Mouse (Mus musculus) urinary bladder, postnatal 36 days (tissue): ENCODE data around the gene Clec16a.
A peak's percentile ranks its signal among the peaks of the same experiment; 100 is the strongest.

Source experiments
- DNase-seq, 2 experiments: peaks; one replicate each; pipeline ENCODE4 v3.0.0; 2022; ENCODE audit warnings: low spot score in 2 of 2, mixed read lengths in 1 of 2

Gene Clec16a

GRCm38 (mm10) chr16:10675612-10676011 lies 130.5 kb downstream of the Clec16a start:
- DNase-seq, result no peak

DNA sequence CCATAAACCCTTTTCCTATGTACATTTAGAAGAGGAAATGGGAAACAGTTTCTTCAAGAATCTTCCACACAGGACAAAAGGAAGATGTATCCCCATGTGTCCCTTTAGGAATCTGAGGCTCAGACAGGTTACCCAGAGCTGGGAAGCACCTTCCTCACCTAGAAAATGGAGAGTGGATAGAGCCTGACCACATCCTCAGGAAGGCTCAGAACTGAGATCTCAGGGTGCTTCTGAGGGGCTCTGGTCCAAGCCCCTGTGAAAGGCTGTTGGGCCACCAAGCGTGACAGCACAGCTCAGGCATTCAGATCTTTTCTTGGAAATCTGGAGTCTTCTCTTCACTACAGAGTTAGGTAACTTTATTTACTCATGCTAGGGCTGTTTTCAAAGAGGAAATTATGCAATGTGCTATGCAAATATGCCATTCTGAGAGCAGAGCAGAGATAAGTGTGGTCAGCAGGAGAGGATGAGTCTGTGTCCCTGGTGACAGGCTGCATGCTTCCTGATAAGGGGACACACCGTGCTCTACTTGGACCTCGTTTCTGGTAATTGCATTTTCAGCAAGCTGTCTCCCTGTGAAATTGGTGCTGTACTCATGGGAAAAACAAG lies 131.4 kb downstream of the Clec16a start:
- DNase-seq, result no peak

DNA sequence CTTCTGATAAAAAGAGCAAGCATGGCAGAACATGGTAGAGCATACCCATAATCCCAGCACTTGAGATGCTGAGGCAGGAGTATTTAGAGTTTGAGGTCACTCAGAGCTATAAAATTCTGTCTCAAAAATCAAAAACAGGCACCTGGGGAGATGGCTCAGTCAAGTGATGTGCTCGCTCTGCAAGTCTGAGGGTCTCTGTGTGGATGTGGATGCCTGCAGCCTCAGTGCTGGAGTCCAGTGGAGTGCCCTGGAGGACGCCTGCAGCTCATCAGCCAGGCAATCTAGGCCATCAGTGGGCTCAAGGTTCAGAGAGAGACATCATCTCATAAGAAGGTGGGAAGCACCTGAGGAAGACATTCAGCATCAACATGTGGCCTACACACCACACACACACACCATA lies 137.4 kb downstream of the Clec16a start:
- DNase-seq, result no peak

DNA sequence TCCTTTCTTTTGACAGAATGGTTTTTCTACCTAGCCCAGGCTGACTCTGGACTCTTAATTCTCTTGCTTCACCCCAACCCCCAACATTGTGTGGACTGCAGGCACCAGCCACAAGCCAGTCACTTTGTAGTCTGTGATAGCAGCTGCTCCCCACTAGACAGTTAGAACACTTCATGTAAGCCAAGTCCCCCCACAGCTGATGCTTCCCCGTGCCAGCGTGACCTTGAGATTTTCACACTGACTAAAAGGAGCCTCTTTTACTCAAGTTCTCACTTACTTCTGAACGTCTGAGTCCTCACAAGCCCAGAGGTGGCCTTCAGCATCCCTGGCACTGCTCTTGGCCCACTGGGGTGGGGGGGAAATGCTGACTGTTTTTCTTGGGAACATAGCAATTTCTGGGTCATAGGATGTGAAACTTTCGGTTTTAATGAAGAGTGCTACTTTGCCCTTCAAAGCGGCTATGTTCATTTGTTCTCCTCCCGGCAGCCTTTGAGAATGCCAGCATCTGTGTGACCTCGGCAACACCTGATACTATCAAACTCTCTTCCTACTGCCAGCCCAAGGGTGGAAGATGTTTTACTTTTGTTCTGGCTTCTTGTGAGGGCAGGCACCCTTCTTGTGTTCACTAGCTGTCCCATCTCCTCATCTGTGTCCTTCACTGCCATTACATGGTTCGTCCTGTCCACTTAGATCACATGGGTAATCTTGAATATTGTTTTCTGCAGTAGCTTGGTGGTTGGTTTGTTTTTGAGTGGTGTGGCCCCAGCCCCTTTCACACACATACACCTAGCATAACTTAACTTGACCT lies 138.3 kb downstream of the Clec16a start:
- DNase-seq, result no peak

- no peak for DNase-seq
Observed at GRCm38 (mm10) chr16:10689748-10690318, 144.7 kb downstream of the Clec16a start.

DNA sequence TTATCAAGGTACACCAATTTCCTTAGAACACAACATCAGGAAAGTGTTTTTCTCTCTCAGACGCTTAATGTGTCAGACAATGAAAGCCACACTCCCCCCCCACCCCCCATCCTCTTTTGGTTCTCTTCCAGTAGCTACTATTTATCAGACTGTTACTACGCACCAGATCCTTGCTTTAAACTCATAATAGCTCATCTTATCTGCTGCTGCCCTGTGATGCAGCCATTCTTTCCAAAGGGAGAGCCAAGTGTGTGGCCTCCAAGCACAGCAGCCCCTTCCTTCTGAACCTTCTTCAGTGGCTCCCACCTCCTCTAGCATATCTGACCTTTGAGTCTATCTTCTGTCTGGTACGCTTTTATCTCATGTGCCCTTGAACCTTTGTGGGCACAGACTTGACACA lies 145.3 kb downstream of the Clec16a start:
- no peak for DNase-seq

DNA sequence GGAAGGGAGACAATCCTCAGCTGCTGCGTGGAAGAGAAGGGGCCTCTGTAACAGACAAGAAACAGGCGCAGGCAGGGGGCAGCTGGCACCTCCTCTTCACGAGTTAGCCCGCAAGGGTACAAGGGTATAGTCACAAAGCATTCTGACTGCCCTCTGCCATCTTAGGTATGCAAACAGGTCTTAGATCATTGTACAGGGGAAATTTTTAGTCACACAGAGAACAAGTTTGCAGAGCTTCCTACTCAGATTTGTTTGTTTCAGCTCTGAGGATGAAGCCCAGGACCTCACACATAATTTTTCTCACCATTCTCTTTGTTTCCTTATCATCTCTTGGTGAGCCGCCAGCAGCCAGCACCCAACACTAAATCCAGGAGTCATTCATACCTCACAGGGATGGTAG lies 146.6 kb downstream of the Clec16a start:
- no peak for DNase-seq

DNA sequence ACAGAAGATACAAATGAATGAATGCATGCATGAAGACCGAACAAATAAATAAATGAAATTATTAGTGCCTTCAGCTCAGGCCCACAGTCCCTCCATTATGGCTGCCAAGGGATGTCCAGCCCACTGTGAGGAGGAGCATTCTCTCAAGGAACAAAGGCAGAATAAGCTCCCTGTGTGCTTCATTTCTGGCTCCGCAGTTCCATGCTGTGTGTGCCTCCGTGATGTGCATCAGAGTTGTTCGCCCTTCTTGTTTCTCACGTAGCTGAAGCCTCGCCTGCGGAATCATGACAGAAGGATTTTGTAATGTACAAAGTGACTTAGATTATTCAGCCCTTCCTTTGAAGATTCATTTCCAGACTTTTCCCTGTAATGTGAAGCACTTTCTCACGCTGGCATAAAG lies 147.7 kb downstream of the Clec16a start:
- no peak for DNase-seq

- no peak for DNase-seq
Observed at GRCm38 (mm10) chr16:10693424-10693823, 148.3 kb downstream of the Clec16a start.

- no peak for DNase-seq
Observed at GRCm38 (mm10) chr16:10694414-10694851, 149.3 kb downstream of the Clec16a start.

DNA sequence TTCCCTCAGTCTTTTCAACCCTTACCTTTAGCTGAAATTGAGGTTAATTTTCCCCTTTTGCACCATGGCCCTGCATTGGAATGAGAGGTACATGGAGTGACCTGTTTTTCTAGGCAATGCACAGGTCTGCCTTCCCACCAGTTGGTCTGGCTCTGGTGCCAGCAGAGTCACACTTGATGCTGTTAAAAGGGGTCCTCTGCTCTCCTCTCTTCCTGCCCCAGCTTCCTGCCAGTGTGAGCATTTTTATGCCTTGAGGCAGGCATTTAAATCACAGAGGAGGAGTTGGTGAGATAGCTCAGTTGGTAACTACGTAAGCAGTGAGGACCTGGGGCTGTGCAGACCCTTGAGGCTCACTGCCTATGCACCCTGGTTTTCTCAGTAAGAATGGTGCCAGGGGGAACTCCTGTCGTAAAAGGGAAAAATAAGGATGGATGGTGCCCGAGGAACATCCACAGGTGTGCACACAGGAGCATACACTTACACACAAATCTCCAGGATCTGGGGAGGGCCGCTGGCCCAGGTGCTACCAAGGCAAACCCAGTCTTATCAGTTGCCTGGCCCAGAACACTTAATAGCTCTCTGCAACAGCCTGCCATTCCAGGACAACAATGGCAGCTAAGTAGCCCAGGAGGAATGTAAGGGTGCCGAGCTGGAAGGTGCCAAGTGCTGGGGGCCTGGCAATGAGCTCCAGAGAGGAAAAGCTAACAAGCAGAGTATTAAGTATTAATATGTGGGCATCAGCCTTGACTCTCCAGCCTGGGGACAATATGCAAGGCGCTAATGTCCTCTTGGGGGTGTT lies 152.9 kb downstream of the Clec16a start:
- DNase-seq, result no peak

DNA sequence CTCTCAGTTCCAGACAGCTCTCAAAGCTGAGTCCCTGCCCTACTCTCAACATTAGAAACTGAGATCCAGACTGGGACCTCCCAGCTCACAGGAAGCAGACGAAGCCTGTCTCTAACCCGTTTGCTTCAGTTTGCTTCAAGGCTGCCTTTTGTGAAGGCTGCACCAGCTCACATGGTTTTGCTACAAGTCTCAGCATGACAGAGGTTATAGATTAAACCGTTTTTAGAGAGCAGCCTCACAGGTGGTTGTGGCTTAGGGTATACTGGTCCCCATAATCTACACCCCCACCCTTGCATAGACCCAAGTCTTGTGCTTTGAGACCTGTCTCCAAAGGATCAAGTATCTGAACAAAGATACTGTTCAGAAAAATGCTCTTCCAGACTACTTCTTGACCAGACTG lies 154.2 kb downstream of the Clec16a start:
- DNase-seq, result no peak

DNA sequence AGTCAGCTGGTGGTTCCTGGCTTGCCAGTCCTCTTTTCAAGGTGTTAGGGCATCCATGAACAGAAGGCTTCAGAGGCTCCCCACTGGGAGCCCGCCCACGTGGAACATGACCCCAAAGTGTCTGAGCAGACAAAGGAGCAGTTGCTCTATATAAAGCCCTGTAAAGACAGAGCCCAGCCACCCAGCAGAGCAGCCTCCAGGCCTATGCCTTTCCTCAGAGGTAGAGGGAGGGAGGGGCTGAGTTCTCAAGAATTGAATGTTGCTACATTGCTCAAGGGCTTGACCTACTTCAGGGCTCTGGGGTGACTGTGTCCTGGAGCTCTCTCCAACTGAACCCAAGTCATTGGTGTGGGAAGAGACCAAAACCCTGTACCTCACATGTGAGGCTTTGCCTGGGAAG lies 155.0 kb downstream of the Clec16a start:
- DNase-seq, result no peak

DNA sequence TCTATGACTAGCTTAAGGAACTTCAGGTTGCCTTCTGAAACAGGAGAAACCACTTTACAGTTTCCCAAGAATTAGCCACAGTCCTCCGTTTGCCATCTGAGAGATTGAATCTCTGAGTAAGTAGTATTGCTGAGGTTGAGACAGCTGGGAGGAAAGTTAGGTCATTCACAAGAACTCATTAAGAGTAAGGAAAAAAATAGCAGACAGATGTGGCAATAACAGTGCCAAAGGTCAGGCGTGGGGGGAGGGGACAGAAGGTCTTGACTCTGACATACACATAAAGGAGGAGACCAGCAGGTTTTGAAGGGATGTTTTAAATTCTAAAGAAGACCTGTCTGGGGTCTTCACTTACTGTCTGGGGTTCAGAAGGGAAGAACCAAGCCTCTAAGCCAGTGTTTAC lies 157.3 kb downstream of the Clec16a start:
- peak; percentile 7 to 36 for DNase-seq

GRCm38 (mm10) chr16:10703932-10704331 lies 158.8 kb downstream of the Clec16a start:
- no peak for DNase-seq

DNA sequence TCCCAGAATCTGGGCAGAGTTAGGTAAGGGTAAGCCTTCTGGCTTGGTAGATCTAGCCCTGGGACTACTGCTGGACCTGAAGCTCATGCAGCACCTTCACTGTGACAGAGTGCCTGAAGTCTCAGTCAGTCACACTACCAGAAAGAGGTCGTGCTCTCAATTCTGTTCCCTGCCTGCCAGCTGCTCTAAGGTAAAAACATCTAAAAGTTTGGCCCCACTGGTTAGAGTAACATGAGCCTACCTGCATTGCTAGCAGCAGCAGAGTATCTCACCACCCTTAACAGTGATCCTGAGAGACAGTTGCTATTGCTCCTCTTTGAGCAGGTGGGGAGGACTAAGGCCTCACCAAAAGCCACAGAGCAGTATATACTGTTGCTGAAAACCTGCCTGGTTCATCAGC lies 160.3 kb downstream of the Clec16a start:
- DNase-seq, result no peak

DNA sequence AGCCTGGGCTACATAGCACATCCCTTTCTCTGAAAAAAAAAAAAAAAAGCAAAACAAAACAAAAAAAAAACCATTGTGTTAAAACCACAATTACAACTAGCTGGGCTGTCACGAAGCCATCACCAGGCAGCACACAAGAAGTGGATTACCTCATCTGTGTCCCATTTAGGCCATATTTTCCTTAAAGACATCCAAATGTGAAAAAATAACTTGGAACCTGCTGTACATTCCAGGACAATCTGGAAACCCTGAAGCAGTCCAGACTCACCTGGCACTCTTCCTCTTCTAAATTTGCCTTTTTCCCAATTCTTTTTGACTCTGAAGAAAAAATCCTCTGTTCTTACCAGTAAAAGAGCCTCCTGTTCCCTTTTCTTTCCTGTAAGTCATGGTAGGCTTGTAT lies 166.4 kb downstream of the Clec16a start:
- DNase-seq, result no peak

GRCm38 (mm10) chr16:10713041-10713440 lies 167.9 kb downstream of the Clec16a start:
- DNase-seq, result no peak

DNA sequence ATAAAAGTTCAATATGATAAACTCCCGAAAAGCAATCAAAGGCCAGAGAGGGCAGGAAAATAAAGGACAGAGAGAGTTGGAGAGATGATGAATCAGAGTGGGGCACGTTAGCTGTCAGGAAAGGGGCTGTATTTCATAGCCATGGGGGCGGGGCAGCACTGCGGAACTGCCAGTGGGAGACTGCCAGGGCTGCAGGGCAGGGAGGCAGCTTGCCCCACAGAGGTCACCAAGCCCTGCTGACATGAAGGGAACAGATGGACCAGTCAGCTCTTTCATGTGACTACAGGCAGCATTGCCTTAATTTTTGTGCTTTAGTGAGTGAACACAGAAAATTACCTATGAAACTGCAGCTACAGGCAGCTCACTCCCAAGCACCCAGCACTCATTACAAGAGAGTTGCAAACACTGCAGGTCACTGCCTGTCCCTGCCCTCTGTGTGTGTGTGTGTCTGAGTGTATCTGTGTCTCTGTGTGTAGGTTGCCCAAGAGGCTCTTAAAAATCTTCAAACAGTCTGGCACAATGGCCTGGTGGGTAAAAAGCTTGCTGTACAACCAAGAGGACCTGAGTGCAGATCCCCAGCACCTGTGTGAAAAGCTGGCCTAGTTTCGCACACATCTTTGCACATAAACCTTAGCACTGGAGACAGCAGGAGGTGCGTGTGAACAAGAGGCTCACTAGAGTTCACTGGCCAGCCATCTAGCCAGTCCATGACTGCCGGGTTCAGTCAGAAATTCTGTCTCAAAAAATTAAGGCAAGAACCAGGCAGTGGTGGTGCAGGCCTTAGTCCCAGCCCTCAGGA lies 168.5 kb downstream of the Clec16a start:
- peak; percentile 16 to 28 for DNase-seq

DNA sequence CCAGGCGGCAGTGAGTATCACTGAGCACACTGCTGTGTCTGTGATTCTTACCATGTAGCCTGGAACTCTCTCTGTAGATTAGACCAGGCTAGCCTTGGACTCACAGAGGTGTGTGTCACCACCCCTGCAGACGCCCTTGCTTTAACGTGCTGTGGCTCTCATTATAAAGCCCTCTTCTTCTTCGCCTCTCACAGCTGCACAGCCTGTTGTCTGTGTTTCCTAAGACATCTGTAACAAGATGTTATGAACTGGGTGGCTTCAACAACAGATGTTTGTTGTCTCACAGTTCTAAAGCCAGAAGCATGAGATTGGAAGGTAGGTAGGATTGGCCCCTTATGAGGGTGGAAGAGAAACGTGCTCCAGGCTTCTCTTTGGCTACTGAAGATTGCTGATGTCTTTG lies 170.1 kb downstream of the Clec16a start:
- no peak for DNase-seq

- no peak for DNase-seq
Observed at GRCm38 (mm10) chr16:10715632-10716031, 170.5 kb downstream of the Clec16a start.
